7 mouse cellular contexts compared by ENCODE assay signal in the genomic region with DNA sequence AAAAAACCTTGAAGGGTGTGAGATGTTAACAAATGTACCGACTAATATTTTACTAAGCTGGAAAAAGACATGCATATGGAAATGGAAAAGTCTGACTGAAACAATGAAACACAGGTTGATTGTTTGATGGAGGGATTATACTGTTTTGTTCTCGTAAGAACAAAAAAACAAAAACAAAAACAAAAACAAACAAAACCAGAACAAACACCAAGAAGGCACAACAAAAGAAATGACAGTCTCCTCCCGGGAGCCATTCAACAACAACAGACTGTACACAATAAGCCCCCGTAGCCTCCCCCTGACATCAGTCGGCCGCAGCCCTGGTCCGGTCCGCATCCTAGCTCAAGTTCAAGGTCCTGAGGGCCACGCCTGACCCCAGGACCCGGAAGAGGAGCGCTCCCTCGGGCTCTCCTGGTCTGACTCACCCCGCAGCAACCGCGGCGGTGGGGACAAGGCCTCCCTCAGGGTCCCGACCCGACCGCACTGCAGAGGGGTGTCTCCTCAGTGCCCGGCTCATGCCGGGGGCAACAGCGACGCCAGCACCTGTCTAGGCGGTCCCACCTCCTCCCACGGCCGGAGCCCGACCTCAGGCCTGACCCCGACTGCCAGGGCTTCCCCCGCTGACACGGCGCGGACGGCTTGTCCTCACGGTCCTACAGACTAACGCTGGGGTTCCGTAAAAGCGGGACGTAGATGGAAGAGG. TPM values are rescaled to one million over a fixed set of nuclear protein-coding genes. Genes with fewer than 3 reads are reported as not detected.
DNase-seq lines count a peak whose midpoint lies in the region; ATAC-seq and TF ChIP-seq lines count a peak whose summit lies in the region.

No protein-coding gene starts in this region.

- no peaks in the 10 kb centered on the region for H3K27me3 ChIP-seq in lung, embryonic 15.5 days
- no peaks in the 10 kb centered on the region for H3K27me3 ChIP-seq in forebrain, embryonic 11.5 days (ENCODE audit: control insufficient read depth, insufficient read depth, low read length)
- 0 out of 2 replicates have a peak, but pooled peaks cover 5% of the 10 kb centered on the region for H3K27me3 ChIP-seq in neural tube, embryonic 15.5 days (replicated peaks)

- no peaks in the 10 kb centered on the region for H3K9me3 ChIP-seq in lung, embryonic 15.5 days
- H3K9me3 ChIP-seq in forebrain, embryonic 11.5 days (ENCODE audit: control insufficient read depth, low read length) = no peaks in the 10 kb centered on the region
- H3K9me3 ChIP-seq in neural tube, embryonic 15.5 days (replicated peaks) = no peaks in the 10 kb centered on the region

- no peak for TF ChIP-seq CTCF in bone marrow macrophage, adult 2 months (IDR thresholded peaks at IDR 0.05; ENCODE audit: low read depth, low read length)

- peak overlapping the region; percentile 71 for H3K4me3 ChIP-seq in lung, embryonic 15.5 days
- H3K4me3 ChIP-seq in bone marrow macrophage, adult 2 months (ENCODE audit: insufficient read depth, low read length) = peak overlapping the region; percentile 84
- peak overlapping the region; percentile 97 for H3K4me3 ChIP-seq in forebrain, embryonic 11.5 days (ENCODE audit: low read depth, low read length)
- peak overlapping the region; percentile 78 for H3K4me3 ChIP-seq in neural tube, embryonic 15.5 days (replicated peaks)

- peak overlapping the region; percentile 63 for H3K4me2 ChIP-seq in lung, embryonic 15.5 days
- H3K4me2 ChIP-seq in forebrain, embryonic 11.5 days (ENCODE audit: low read depth, low read length, severe bottlenecking) = peak overlapping the region; percentile 48
- H3K4me2 ChIP-seq in neural tube, embryonic 15.5 days = peak overlapping the region; percentile 82

- peak overlapping the region; percentile 80 for H3K9ac ChIP-seq in lung, embryonic 15.5 days
- peak overlapping the region; percentile 97 for H3K9ac ChIP-seq in forebrain, embryonic 11.5 days (ENCODE audit: low read length)
- H3K9ac ChIP-seq in neural tube, embryonic 15.5 days (replicated peaks) = peak overlapping the region; percentile 96

- peaks cover 27% of the 10 kb centered on the region for H3K4me1 ChIP-seq in lung, embryonic 15.5 days
- H3K4me1 ChIP-seq in bone marrow macrophage, adult 2 months (ENCODE audit: control insufficient read depth, insufficient read depth, low read length) = peaks cover 15% of the 10 kb centered on the region
- H3K4me1 ChIP-seq in forebrain, embryonic 11.5 days (replicated peaks; ENCODE audit: control insufficient read depth, insufficient read depth, low read length) = peaks cover 4% of the 10 kb centered on the region; the same call in 1 of the 2 replicates
- peaks cover 37% of the 10 kb centered on the region for H3K4me1 ChIP-seq in neural tube, embryonic 15.5 days

- TF ChIP-seq POLR2A in bone marrow macrophage, adult 2 months (IDR thresholded peaks at IDR 0.05; ENCODE audit: borderline replicate concordance, low read depth, low read length) = no peak

- DNase-seq in lung, postnatal 10 days = no peak
- no peak for DNase-seq in forebrain, embryonic 11.5 days (ENCODE audit: low spot score)
- DNase-seq in liver = peak; percentile 74
- no peak for DNase-seq in thymus, adult 18-20 months

- H3K27ac ChIP-seq in lung, embryonic 15.5 days = peak overlapping the region; percentile 18; the same call in 1 of the 2 replicates
- peak overlapping the region; percentile 30; the same call in 1 of the 2 replicates for H3K27ac ChIP-seq in bone marrow macrophage, adult 2 months (ENCODE audit: insufficient read depth, low read depth, low read length)
- H3K27ac ChIP-seq in forebrain, embryonic 11.5 days (ENCODE audit: low read depth, low read length) = peak overlapping the region; percentile 41; the same call in 1 of the 2 replicates
- H3K27ac ChIP-seq in neural tube, embryonic 15.5 days (replicated peaks) = peak overlapping the region; percentile 86

- WGBS in lung, embryonic 15.5 days = under 1% methylated on average over 38 of the region's 38 CpGs
- WGBS in forebrain, embryonic 11.5 days = under 1% methylated on average over 38 of the region's 38 CpGs
- under 1% methylated on average over 38 of the region's 38 CpGs for WGBS in neural tube, embryonic 15.5 days

- ATAC-seq in lung, embryonic 15.5 days (ENCODE audit: borderline replicate concordance, extremely low read depth, low FRiP score, low TSS enrichment) = peak; percentile 78
- ATAC-seq in forebrain, embryonic 11.5 days (replicated peaks; ENCODE audit: low FRiP score) = peak; percentile 71
- ATAC-seq in neural tube, embryonic 15.5 days (ENCODE audit: low FRiP score) = peak; percentile 64

- H3K36me3 ChIP-seq in lung, embryonic 15.5 days = no peaks in the 10 kb centered on the region
- H3K36me3 ChIP-seq in forebrain, embryonic 11.5 days (ENCODE audit: control insufficient read depth, insufficient read depth, low read length) = no peaks in the 10 kb centered on the region
- no peaks in the 10 kb centered on the region for H3K36me3 ChIP-seq in neural tube, embryonic 15.5 days

RNA-seq across cellular contexts. Expression of gene Ist1, which starts 0.5 kb away (rescaled TPM):
- 136 and 140 TPM in 2 replicates for polyA plus RNA-seq in lung, embryonic 15.5 days (2015; fragmentation: Nextera tagmentation; extraction: Ambion mirVana)
- 74.0 and 80.9 TPM in 2 replicates for polyA plus RNA-seq in bone marrow macrophage, adult 2 months (2012; ENCODE audit: insufficient read depth, insufficient read length, missing spikeins)
- polyA plus RNA-seq in forebrain, embryonic 11.5 days (2014; fragmentation: Nextera tagmentation; extraction: Ambion mirVana) = 172 and 186 TPM in 2 replicates
- 145 and 146 TPM in 2 replicates for polyA plus RNA-seq in neural tube, embryonic 15.5 days (2015; fragmentation: Nextera tagmentation; extraction: Ambion mirVana)

RNA-seq across cellular contexts. Expression of gene Zfp821, which starts 12.8 kb away (rescaled TPM):
- 24.8 and 26.0 TPM in 2 replicates for polyA plus RNA-seq in lung, embryonic 15.5 days (2015; fragmentation: Nextera tagmentation; extraction: Ambion mirVana)
- polyA plus RNA-seq in bone marrow macrophage, adult 2 months (2012; ENCODE audit: insufficient read depth, insufficient read length, missing spikeins) = 7.7 and 11.6 TPM in 2 replicates
- polyA plus RNA-seq in forebrain, embryonic 11.5 days (2014; fragmentation: Nextera tagmentation; extraction: Ambion mirVana) = 50.2 and 56.1 TPM in 2 replicates
- 54.0 and 62.0 TPM in 2 replicates for polyA plus RNA-seq in neural tube, embryonic 15.5 days (2015; fragmentation: Nextera tagmentation; extraction: Ambion mirVana)

RNA-seq across cellular contexts. Expression of gene Atxn1l, which starts 44.9 kb away (rescaled TPM):
- 7.0 and 7.9 TPM in 2 replicates for polyA plus RNA-seq in lung, embryonic 15.5 days (2015; fragmentation: Nextera tagmentation; extraction: Ambion mirVana)
- polyA plus RNA-seq in bone marrow macrophage, adult 2 months (2012; ENCODE audit: insufficient read depth, insufficient read length, missing spikeins) = 21.0 and 21.2 TPM in 2 replicates
- 8.3 and 8.6 TPM in 2 replicates for polyA plus RNA-seq in forebrain, embryonic 11.5 days (2014; fragmentation: Nextera tagmentation; extraction: Ambion mirVana)
- 3.3 and 3.7 TPM in 2 replicates for polyA plus RNA-seq in neural tube, embryonic 15.5 days (2015; fragmentation: Nextera tagmentation; extraction: Ambion mirVana)

Comparison
In these comparisons a context has a peak if more than half of its experiments do, and no peak if none do; other contexts are left out.
1. H3K27ac ChIP-seq: peak in every context shown above with its lines; median percentile 86 in neural tube, embryonic 15.5 days; 41 in forebrain, embryonic 11.5 days; 30 in bone marrow macrophage, adult 2 months; 18 in lung, embryonic 15.5 days.